Mouse (Mus musculus): ENCODE measurements around the gene Muc3.

DNA sequence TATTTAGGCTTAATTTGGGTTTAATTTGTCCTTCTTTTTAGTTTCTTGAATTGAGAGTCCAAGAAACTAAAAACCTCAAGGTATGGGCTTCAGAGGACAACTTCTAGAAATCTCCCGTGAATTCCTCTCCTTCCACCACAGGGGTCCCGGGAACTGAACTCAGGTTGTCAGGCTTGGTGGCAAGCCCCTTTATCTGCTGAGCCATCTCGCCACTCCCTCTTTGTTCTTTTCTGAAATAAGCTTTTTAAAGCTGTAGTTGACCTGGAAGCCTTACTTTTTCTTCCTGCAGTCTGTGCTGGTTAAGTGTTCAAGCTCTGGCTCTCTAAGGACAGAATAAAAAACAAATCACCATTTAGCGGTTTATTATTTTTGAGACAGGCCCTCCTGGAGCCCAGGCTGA, 30.2 kb downstream of the Muc3 start:
- no peak for TF ChIP-seq CTCF (IDR thresholded peaks at IDR 0.05; ENCODE audit: low read depth)
- no peak for TF ChIP-seq EP300 (IDR thresholded peaks at IDR 0.05; ENCODE audit: low read depth)
